Mouse (Mus musculus): ENCODE results near the gene Ccsap. TPM values are rescaled to one million over a fixed set of nuclear protein-coding genes. Genes with fewer than 3 reads are reported as not detected.
"Not testable (repeated sequence)": the region's sequence is repeated elsewhere in the genome, so short reads cannot be mapped to it uniquely, and the experiment has no call there.

Gene Ccsap
- polyA plus RNA-seq, 2 experiments: 2.4 to 3.5 TPM

GRCm38 (mm10) chr8:123812227-123812626 is 47.8 kb downstream of the Ccsap start:
- 68% methylated on average over 5 of the region's 5 CpGs for WGBS (ENCODE audit: insufficient replicate concordance)
- no peak overlapping the region for H3K4me3 ChIP-seq (ENCODE audit: insufficient read depth in 1 of 2, low read depth in 2 of 2, low read length in 2 of 2)
- no peak overlapping the region for H3K9ac ChIP-seq (replicated peaks)
- ATAC-seq (ENCODE audit: insufficient read depth): no peak
- H3K4me1 ChIP-seq (replicated peaks; ENCODE audit: control insufficient read depth in 2 of 2, insufficient read depth in 2 of 2, low read length in 1 of 2): peaks cover 5 to 24% of the 10 kb centered on the region in 2 experiments
- H3K27me3 ChIP-seq (ENCODE audit: control insufficient read depth, insufficient read depth, low read length): no peaks in the 10 kb centered on the region
- DNase-seq (ENCODE audit: low read depth in 3 of 3, low spot score in 3 of 3): no peak
- no peaks in the 10 kb centered on the region for H3K9me3 ChIP-seq (ENCODE audit: control insufficient read depth, low read length)
- H3K36me3 ChIP-seq (replicated peaks; ENCODE audit: control insufficient read depth, insufficient read depth, low read depth): no peaks in the 10 kb centered on the region
- H3K4me2 ChIP-seq (ENCODE audit: low read depth): no peak overlapping the region
- TF ChIP-seq CTCF (IDR thresholded peaks at IDR 0.05; ENCODE audit: low read depth) (no peak), EP300 (IDR thresholded peaks at IDR 0.05; ENCODE audit: low read depth) (no peak)
- H3K27ac ChIP-seq: no peak overlapping the region

GRCm38 (mm10) chr8:123809342-123809741 is 50.7 kb downstream of the Ccsap start:
- ATAC-seq (ENCODE audit: insufficient read depth); H3K36me3 ChIP-seq (replicated peaks; ENCODE audit: control insufficient read depth, insufficient read depth, low read depth); H3K9ac ChIP-seq (replicated peaks); H3K4me3 ChIP-seq (ENCODE audit: insufficient read depth in 1 of 2, low read depth in 2 of 2, low read length in 2 of 2); H3K27me3 ChIP-seq (ENCODE audit: control insufficient read depth, insufficient read depth, low read length); H3K27ac ChIP-seq; DNase-seq (ENCODE audit: low read depth in 3 of 3, low spot score in 3 of 3); H3K4me2 ChIP-seq (ENCODE audit: low read depth); H3K9me3 ChIP-seq (ENCODE audit: control insufficient read depth, low read length): not testable (repeated sequence)
- H3K4me1 ChIP-seq (replicated peaks; ENCODE audit: control insufficient read depth in 2 of 2, insufficient read depth in 2 of 2, low read length in 1 of 2): peaks cover 8 to 33% of the 10 kb centered on the region in 2 experiments
- WGBS (ENCODE audit: insufficient replicate concordance): 89% methylated on average over 4 of the region's 4 CpGs

GRCm38 (mm10) chr8:123808671-123809070 is 51.3 kb downstream of the Ccsap start:
- DNase-seq (ENCODE audit: low read depth in 3 of 3, low spot score in 3 of 3) (no peak), ATAC-seq (ENCODE audit: insufficient read depth) (no peak)
- Histone ChIP-seq H3K9ac (replicated peaks) (no peak overlapping the region), H3K4me2 (ENCODE audit: low read depth) (no peak overlapping the region), H3K4me3 (ENCODE audit: insufficient read depth in 1 of 2, low read depth in 2 of 2, low read length in 2 of 2) (no peak overlapping the region), H3K9me3 (ENCODE audit: control insufficient read depth, low read length) (no peaks in the 10 kb centered on the region), H3K27me3 (ENCODE audit: control insufficient read depth, insufficient read depth, low read length) (no peaks in the 10 kb centered on the region), H3K36me3 (replicated peaks; ENCODE audit: control insufficient read depth, insufficient read depth, low read depth) (no peaks in the 10 kb centered on the region), H3K4me1 (replicated peaks; ENCODE audit: control insufficient read depth in 2 of 2, insufficient read depth in 2 of 2, low read length in 1 of 2) (peaks cover 8 to 27% of the 10 kb centered on the region in 2 experiments), H3K27ac (no peak overlapping the region)
- 79% methylated on average over 7 of the region's 7 CpGs for WGBS (ENCODE audit: insufficient replicate concordance)
- no peak for TF ChIP-seq EP300 (IDR thresholded peaks at IDR 0.05; ENCODE audit: low read depth)
- no peak for TF ChIP-seq CTCF (IDR thresholded peaks at IDR 0.05; ENCODE audit: low read depth)

GRCm38 (mm10) chr8:123807852-123808573 is 52.0 kb downstream of the Ccsap start:
- peak overlapping the region; percentile 89 for H3K4me2 ChIP-seq (ENCODE audit: low read depth)
- H3K27ac ChIP-seq: no peak overlapping the region
- H3K9ac ChIP-seq (replicated peaks): peak overlapping the region; percentile 2; the same call in 1 of the 2 replicates
- H3K27me3 ChIP-seq (ENCODE audit: control insufficient read depth, insufficient read depth, low read length): no peaks in the 10 kb centered on the region
- H3K36me3 ChIP-seq (replicated peaks; ENCODE audit: control insufficient read depth, insufficient read depth, low read depth): no peaks in the 10 kb centered on the region
- TF ChIP-seq CTCF (IDR thresholded peaks at IDR 0.05; ENCODE audit: low read depth) (no peak), EP300 (IDR thresholded peaks at IDR 0.05; ENCODE audit: low read depth) (peak; percentile 38; the same call in 1 of the 2 replicates)
- WGBS (ENCODE audit: insufficient replicate concordance): 30% methylated on average over 6 of the region's 6 CpGs
- ATAC-seq (ENCODE audit: insufficient read depth) (no peak), DNase-seq (ENCODE audit: low read depth in 3 of 3, low spot score in 3 of 3) (no peak)
- H3K9me3 ChIP-seq (ENCODE audit: control insufficient read depth, low read length): no peaks in the 10 kb centered on the region
- peaks cover 8 to 27% of the 10 kb centered on the region in 2 experiments for H3K4me1 ChIP-seq (replicated peaks; ENCODE audit: control insufficient read depth in 2 of 2, insufficient read depth in 2 of 2, low read length in 1 of 2)
- peak overlapping the region in 1 of 2 experiments; percentile 29; a peak in 1 of 4 replicates for H3K4me3 ChIP-seq (ENCODE audit: insufficient read depth in 1 of 2, low read depth in 2 of 2, low read length in 2 of 2)

- no peak overlapping the region for H3K27ac ChIP-seq
- H3K4me2 ChIP-seq (ENCODE audit: low read depth): peak overlapping the region; percentile 89
- peak overlapping the region; percentile 29 to 71 for H3K4me3 ChIP-seq (ENCODE audit: insufficient read depth in 1 of 2, low read depth in 2 of 2, low read length in 2 of 2)
- no peak for TF ChIP-seq CTCF (IDR thresholded peaks at IDR 0.05; ENCODE audit: low read depth)
- no peak for TF ChIP-seq EP300 (IDR thresholded peaks at IDR 0.05; ENCODE audit: low read depth)
- no peaks in the 10 kb centered on the region for H3K36me3 ChIP-seq (replicated peaks; ENCODE audit: control insufficient read depth, insufficient read depth, low read depth)
- ATAC-seq (ENCODE audit: insufficient read depth) (peak; percentile 60), DNase-seq (ENCODE audit: low read depth in 3 of 3, low spot score in 3 of 3) (peak in 2 of 3 experiments; percentile 32 to 39)
- H3K27me3 ChIP-seq (ENCODE audit: control insufficient read depth, insufficient read depth, low read length): no peaks in the 10 kb centered on the region
- WGBS (ENCODE audit: insufficient replicate concordance): under 1% methylated on average over 14 of the region's 14 CpGs
- peak overlapping the region; percentile 77 for H3K9ac ChIP-seq (replicated peaks)
- no peaks in the 10 kb centered on the region for H3K9me3 ChIP-seq (ENCODE audit: control insufficient read depth, low read length)
- H3K4me1 ChIP-seq (replicated peaks; ENCODE audit: control insufficient read depth in 2 of 2, insufficient read depth in 2 of 2, low read length in 1 of 2): peaks cover 8 to 21% of the 10 kb centered on the region in 2 experiments
Observed at GRCm38 (mm10) chr8:123807024-123807431, 53.0 kb downstream of the Ccsap start.
